Mouse (Mus musculus) CD4-positive naive resting alpha-beta T cell, adult 76 days (primary cell): ENCODE results near the gene Vps4a. TPM values are rescaled to one million over a fixed set of nuclear protein-coding genes. Genes with fewer than 3 reads are reported as not detected.

Experiments
- total RNA-seq: library from RNA; stranded (reverse); gene quantifications from one replicate; pipeline ENCODE4 v1.2.4, GENCODE M21; 2023

The Vps4a gene
- total RNA-seq: 39.3 TPM

GRCm38 (mm10) chr8:107030650-107031576, at the start of gene Vps4a:
Gene Vps4a, plus strand, starts transcription at chr8:107031222.

GRCm38 (mm10) chr8:107048061-107048941, 17.3 kb downstream of the Vps4a start, which contains the start of gene Pdf:
Gene Pdf, minus strand, starts transcription at chr8:107048614.

GRCm38 (mm10) chr8:107056076-107056972, 25.3 kb downstream of the Vps4a start, which contains the start of the genes Cog8 and Nip7:
Gene Cog8, minus strand, starts transcription at chr8:107056689.
Gene Nip7, plus strand, starts transcription at chr8:107056877.

GRCm38 (mm10) chr8:107065511-107066496, 34.8 kb downstream of the Vps4a start, which contains the start of gene Tmed6:
Gene Tmed6, minus strand, starts transcription at chr8:107065644.

Other genes starting within 250 kb of the Vps4a start
- gene Has3, start 161.0 kb upstream of the Vps4a start, total RNA-seq: 0.44 TPM
- 47.0 TPM for gene Utp4, start 137.6 kb upstream of the Vps4a start, total RNA-seq
- gene Sntb2, start 95.5 kb upstream of the Vps4a start, total RNA-seq: 7.9 TPM
- gene Pdf, start 17.4 kb downstream of the Vps4a start, total RNA-seq: 7.7 TPM
- 41.2 TPM for gene Cog8, start 25.5 kb downstream of the Vps4a start, total RNA-seq
- gene Nip7, start 25.7 kb downstream of the Vps4a start, total RNA-seq: 52.7 TPM
- not detected for gene Tmed6, start 34.4 kb downstream of the Vps4a start, total RNA-seq
- 64.7 TPM for gene Terf2, start 65.3 kb downstream of the Vps4a start, total RNA-seq
- 27.0 TPM for gene Cyb5b, start 119.4 kb downstream of the Vps4a start, total RNA-seq